Mouse (Mus musculus): ENCODE results near the gene Jsrp1.

The Jsrp1 gene

DNA sequence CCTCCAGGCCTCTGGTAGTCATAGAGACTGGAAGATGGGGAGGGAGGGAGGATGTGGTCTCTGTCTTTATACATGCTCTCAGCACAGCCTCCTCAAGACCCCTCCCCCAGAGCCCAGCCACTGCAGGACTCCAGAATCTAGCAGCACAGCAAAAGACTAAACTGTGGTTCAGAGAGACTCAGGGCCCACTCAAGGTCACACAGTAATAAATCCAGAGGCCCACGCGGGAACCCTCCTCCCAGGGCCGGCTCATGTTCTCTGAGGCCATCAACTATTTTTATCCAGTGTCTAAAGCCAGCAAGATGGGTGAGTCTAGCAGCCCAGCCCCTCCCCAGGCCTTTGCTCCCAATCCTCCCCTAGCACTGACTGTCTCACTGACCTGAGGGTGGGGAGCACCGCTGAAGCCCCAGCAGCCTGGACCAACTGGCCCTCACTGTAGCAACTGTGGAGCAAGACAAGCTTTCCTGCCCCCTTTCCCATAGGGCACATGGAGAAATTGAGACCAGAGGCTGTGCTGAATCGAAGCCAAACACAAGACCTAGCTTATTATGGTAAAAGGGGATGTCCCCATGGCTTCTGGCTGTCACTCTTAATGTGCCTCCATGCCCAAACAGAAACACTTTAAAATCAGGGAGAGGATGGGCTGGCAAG, 782 bp downstream of the Jsrp1 start:
- no peak for TF ChIP-seq CTCF (conservative IDR thresholded peaks at IDR 0.05; ENCODE audit: low read length)
- TF ChIP-seq POU5F1 (IDR thresholded peaks at IDR 0.05; ENCODE audit: borderline replicate concordance, low read length) = no peak
- TF ChIP-seq NANOG (IDR thresholded peaks at IDR 0.05; ENCODE audit: borderline replicate concordance, low read length) = no peak
- H3K4me1 ChIP-seq (replicated peaks; ENCODE audit: low read depth, low read length) = peaks cover 35% of the 10 kb centered on the region
- H3K27me3 ChIP-seq (ENCODE audit: insufficient read depth, low read length) = peaks cover 55% of the 10 kb centered on the region
- no peak overlapping the region for H3K4me3 ChIP-seq (replicated peaks; ENCODE audit: low read length)
- H3K9me3 ChIP-seq (ENCODE audit: low read length) = no peaks in the 10 kb centered on the region
- no peaks in the 10 kb centered on the region for H3K36me3 ChIP-seq (ENCODE audit: insufficient read depth, low read length)

DNA sequence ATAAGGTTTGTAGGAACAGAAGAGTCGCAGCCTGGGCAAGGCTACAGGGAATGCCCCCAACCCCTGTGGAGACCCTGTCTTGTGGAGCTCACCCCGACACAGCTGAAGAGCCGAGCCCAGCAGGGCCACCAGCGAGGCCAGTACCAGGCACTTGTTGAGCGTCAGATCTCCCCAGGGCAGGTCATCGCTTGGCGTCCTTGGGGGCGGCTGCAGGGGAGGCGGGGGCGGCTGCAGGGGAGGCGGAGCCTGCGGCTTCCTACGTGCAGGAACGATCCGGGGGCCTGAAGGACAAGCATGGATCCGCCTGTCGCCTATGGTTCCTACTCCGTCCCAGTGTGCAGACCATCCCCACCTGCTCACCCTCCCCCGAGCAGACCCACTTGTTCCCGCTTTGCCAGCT, 3.2 kb downstream of the Jsrp1 start:
- TF ChIP-seq POU5F1 (IDR thresholded peaks at IDR 0.05; ENCODE audit: borderline replicate concordance, low read length) (no peak), NANOG (IDR thresholded peaks at IDR 0.05; ENCODE audit: borderline replicate concordance, low read length) (no peak), CTCF (conservative IDR thresholded peaks at IDR 0.05; ENCODE audit: low read length) (no peak)
- Histone ChIP-seq H3K36me3 (ENCODE audit: insufficient read depth, low read length) (peaks cover 3% of the 10 kb centered on the region), H3K9me3 (ENCODE audit: low read length) (no peaks in the 10 kb centered on the region), H3K4me1 (replicated peaks; ENCODE audit: low read depth, low read length) (peaks cover 53% of the 10 kb centered on the region), H3K27me3 (ENCODE audit: insufficient read depth, low read length) (peaks cover 63% of the 10 kb centered on the region), H3K4me3 (replicated peaks; ENCODE audit: low read length) (peak overlapping the region; percentile 74)

DNA sequence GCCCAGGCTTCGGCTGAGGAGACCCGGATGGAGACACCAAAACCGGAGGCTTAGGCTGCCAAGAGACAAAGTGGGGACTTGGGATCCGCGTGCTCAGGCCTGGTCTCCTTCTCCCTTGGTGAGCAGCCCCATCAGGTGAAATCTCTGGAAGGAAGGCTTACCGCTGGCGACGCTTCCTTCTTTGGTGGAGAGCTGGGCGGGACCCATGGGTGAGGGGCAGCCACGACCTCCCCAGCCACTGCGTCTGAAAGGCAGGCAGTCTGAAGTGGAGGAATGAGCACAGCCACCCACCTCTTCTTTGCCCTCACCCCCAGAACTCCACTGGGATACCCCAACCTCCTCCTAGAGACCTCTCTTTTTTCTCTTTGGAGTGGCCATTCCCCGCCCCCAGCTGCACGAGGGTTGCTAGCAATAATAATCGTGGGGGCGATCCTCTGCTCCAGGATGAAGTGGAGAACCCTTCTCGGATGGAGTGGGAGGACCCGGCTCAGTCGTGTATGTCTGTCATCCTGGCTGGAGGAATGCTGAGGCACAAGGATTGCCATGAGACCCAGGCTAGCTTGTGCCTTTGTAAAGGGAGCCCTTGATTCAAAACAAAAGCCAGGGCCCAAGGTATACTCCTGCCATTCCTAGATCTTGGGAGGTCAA, 4.2 kb downstream of the Jsrp1 start:
- Histone ChIP-seq H3K27me3 (ENCODE audit: insufficient read depth, low read length) (peaks cover 59% of the 10 kb centered on the region), H3K9me3 (ENCODE audit: low read length) (no peaks in the 10 kb centered on the region), H3K4me3 (replicated peaks; ENCODE audit: low read length) (peak overlapping the region; percentile 65), H3K36me3 (ENCODE audit: insufficient read depth, low read length) (peaks cover 13% of the 10 kb centered on the region), H3K4me1 (replicated peaks; ENCODE audit: low read depth, low read length) (peaks cover 62% of the 10 kb centered on the region)
- TF ChIP-seq CTCF (conservative IDR thresholded peaks at IDR 0.05; ENCODE audit: low read length) (no peak), NANOG (IDR thresholded peaks at IDR 0.05; ENCODE audit: borderline replicate concordance, low read length) (no peak), POU5F1 (IDR thresholded peaks at IDR 0.05; ENCODE audit: borderline replicate concordance, low read length) (no peak)

DNA sequence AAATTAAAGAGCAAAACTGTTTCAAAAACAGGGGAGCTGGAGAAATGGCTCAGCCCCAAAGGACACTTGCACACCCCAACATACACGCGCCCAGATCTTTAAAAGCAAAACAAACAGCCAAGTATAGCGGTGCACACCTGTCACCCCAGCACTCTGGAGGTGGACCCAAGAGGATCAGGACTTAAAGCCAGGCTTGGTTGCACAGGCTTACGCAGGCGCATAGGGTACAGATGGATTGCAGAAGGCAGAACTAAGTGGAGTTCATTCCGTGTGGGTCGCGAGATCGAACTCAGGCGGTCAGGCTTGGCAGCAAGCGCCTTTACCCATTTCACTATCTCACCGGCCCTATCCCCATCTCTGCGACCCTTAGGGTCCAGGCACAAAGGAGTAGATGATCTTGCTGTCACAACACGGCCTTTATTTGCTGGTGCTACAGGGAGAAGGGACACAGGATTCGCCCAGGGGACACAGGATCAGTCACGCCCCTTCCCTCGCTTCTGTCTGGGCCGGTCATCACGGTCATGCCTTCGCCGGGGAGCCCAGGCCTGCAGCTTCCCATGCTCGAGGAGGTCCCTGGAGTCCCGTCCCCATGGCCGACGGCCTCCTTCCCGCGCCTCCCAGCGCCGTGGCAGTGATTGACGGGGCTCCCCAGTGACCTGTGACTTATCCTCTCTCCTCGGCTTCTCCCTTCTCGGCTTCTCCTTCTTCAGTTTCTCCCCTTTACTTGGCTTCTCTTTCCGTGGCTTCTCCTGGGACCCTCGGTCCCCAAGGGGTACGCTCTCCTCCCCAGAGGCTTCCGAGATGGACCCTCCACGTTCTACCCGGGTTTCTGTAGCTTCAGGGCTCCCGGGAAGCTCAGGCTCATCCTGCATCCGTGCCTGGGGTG, 5.0 kb downstream of the Jsrp1 start:
- Histone ChIP-seq H3K27me3 (ENCODE audit: insufficient read depth, low read length) (peaks cover 55% of the 10 kb centered on the region), H3K36me3 (ENCODE audit: insufficient read depth, low read length) (peaks cover 21% of the 10 kb centered on the region), H3K9me3 (ENCODE audit: low read length) (no peaks in the 10 kb centered on the region), H3K4me3 (replicated peaks; ENCODE audit: low read length) (peak overlapping the region; percentile 65), H3K4me1 (replicated peaks; ENCODE audit: low read depth, low read length) (peaks cover 70% of the 10 kb centered on the region)
- no peak for TF ChIP-seq POU5F1 (IDR thresholded peaks at IDR 0.05; ENCODE audit: borderline replicate concordance, low read length)
- no peak for TF ChIP-seq CTCF (conservative IDR thresholded peaks at IDR 0.05; ENCODE audit: low read length)
- TF ChIP-seq NANOG (IDR thresholded peaks at IDR 0.05; ENCODE audit: borderline replicate concordance, low read length) = no peak

DNA sequence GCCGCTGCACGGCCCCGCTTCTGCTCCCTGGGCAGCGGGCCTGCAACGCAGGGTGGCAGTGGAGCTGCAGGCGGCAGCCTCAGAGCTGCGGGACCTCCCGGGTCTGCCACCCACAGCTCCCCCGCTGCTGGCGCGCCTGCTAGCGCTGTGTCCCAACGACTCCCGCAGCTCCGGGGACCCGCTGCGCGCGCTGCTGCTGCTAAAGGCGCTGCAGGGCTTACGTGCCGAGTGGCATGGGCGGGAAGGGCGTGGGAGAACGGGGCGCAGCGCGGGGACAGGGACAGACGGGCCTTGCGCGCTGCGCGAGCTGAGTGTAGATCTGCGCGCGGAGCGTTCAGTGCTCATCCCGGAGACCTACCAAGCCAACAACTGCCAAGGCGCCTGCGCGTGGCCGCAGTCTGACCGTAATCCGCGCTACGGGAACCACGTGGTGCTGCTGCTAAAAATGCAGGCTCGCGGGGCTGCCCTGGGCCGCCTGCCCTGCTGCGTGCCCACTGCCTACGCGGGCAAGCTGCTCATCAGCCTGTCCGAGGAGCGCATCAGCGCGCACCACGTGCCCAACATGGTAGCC, 6.2 kb downstream of the Jsrp1 start:
- peaks cover 33% of the 10 kb centered on the region for H3K36me3 ChIP-seq (ENCODE audit: insufficient read depth, low read length)
- H3K9me3 ChIP-seq (ENCODE audit: low read length) = no peaks in the 10 kb centered on the region
- TF ChIP-seq POU5F1 (IDR thresholded peaks at IDR 0.05; ENCODE audit: borderline replicate concordance, low read length) = no peak
- no peak for TF ChIP-seq CTCF (conservative IDR thresholded peaks at IDR 0.05; ENCODE audit: low read length)
- no peak for TF ChIP-seq NANOG (IDR thresholded peaks at IDR 0.05; ENCODE audit: borderline replicate concordance, low read length)
- peak overlapping the region; percentile 84 for H3K4me3 ChIP-seq (replicated peaks; ENCODE audit: low read length)
- peaks cover 45% of the 10 kb centered on the region for H3K27me3 ChIP-seq (ENCODE audit: insufficient read depth, low read length)
- peaks cover 79% of the 10 kb centered on the region for H3K4me1 ChIP-seq (replicated peaks; ENCODE audit: low read depth, low read length)

DNA sequence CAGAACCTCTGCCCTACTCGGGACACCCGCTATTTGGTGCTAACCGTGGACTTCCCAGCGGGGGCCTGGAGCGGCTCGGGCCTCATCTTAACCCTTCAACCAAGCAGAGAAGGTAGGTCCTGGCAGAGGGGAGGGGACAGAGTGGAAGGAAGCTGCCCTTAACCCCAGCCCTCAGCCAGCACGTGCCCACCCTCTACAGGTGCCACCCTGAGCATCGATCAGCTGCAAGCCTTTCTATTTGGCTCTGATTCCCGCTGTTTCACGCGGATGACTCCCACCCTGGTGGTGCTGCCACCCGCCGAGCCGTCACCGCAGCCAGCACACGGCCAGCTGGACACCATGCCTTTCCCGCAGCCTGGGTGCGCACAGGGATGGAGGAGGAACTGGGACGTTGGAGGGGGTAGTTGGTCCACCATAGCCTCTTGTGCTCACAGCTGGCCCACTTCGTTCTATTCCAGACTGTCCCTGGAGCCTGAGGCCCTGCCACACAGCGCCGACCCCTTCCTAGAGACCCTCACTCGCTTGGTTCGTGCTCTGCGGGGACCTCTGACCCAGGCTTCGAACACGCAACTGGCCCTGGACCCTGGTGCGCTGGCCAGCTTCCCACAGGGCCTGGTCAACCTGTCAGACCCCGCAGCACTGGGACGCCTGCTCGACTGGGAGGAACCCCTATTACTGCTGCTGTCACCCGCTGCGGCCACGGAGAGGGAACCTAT, 6.8 kb downstream of the Jsrp1 start:
- Histone ChIP-seq H3K27me3 (ENCODE audit: insufficient read depth, low read length) (peaks cover 39% of the 10 kb centered on the region), H3K4me3 (replicated peaks; ENCODE audit: low read length) (peak overlapping the region; percentile 84), H3K4me1 (replicated peaks; ENCODE audit: low read depth, low read length) (peaks cover 85% of the 10 kb centered on the region), H3K36me3 (ENCODE audit: insufficient read depth, low read length) (peaks cover 39% of the 10 kb centered on the region), H3K9me3 (ENCODE audit: low read length) (no peaks in the 10 kb centered on the region)
- TF ChIP-seq CTCF (conservative IDR thresholded peaks at IDR 0.05; ENCODE audit: low read length) = no peak
- TF ChIP-seq POU5F1 (IDR thresholded peaks at IDR 0.05; ENCODE audit: borderline replicate concordance, low read length) = no peak
- TF ChIP-seq NANOG (IDR thresholded peaks at IDR 0.05; ENCODE audit: borderline replicate concordance, low read length) = no peak

DNA sequence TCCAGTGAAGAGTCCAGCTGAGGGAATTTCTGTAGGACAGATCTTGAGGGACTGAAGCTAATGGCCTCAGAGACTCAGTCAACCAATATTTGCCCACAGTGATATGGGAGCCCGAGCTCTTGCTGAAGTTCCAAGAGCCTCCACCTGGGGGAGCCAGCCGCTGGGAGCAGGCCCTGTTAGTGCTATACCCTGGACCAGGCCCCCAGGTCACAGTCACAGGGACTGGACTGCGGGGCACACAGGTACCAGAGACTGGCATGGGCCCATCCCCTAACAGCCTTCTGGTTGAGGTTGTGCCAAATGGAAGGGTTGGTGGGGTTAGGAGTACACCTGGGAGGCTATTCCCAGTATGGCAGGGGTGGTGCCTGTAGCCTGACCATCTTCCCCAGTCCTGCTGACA, 7.4 kb downstream of the Jsrp1 start:
- H3K4me1 ChIP-seq (replicated peaks; ENCODE audit: low read depth, low read length) = peaks cover 91% of the 10 kb centered on the region
- peaks cover 35% of the 10 kb centered on the region for H3K27me3 ChIP-seq (ENCODE audit: insufficient read depth, low read length)
- TF ChIP-seq CTCF (conservative IDR thresholded peaks at IDR 0.05; ENCODE audit: low read length) = peak; percentile 98
- no peak for TF ChIP-seq POU5F1 (IDR thresholded peaks at IDR 0.05; ENCODE audit: borderline replicate concordance, low read length)
- peaks cover 45% of the 10 kb centered on the region for H3K36me3 ChIP-seq (ENCODE audit: insufficient read depth, low read length)
- H3K4me3 ChIP-seq (replicated peaks; ENCODE audit: low read length) = peak overlapping the region; percentile 84
- H3K9me3 ChIP-seq (ENCODE audit: low read length) = no peaks in the 10 kb centered on the region

All from E14TG2a.4 (cell line).